Mouse (Mus musculus) MEL (cell line): Measurements from ENCODE around the gene Itgb1bp1. TPM values are rescaled to one million over a fixed set of nuclear protein-coding genes. Genes with fewer than 3 reads are reported as not detected.

ENCODE experiments used
- DNase-seq: peaks from one replicate; pipeline ENCODE4 v3.0.0; 2011; ENCODE audit warnings: low read depth, low spot score
- H3K27ac ChIP-seq: 2 replicates; pipeline ENCODE4 v1.5.1; 2012; ENCODE audit warnings: low read depth, mild to moderate bottlenecking, control low read depth, low read length, moderate library complexity; ENCODE audit not compliant: control insufficient read depth
- H3K27me3 ChIP-seq, 2 experiments: fragments of 150-350 bp in 1 of 2; sonication (generic) in 1 of 2; 2 replicates each; pipeline ENCODE4 v1.6.1; 2012; ENCODE audit warnings: low read length in 2 of 2, mild to moderate bottlenecking in 2 of 2, improper control_type of control experiment in 1 of 2, moderate library complexity in 1 of 2; ENCODE audit not compliant: insufficient read depth in 2 of 2, control insufficient read depth in 1 of 2
- H3K36me3 ChIP-seq, 2 experiments: 2 replicates each; pipeline ENCODE4 v1.6.1; 2012 to 2014; ENCODE audit warnings: low read length in 2 of 2, improper control_type of control experiment in 1 of 2, inconsistent platforms in 1 of 2, mild to moderate bottlenecking in 1 of 2; ENCODE audit not compliant: insufficient read depth in 2 of 2, control insufficient read depth in 1 of 2
- H3K4me1 ChIP-seq, 2 experiments: fragments of 150-350 bp in 1 of 2; sonication (generic) in 1 of 2; 2 replicates each; pipeline ENCODE4 v1.6.1; 2012; ENCODE audit warnings: low read length in 2 of 2, improper control_type of control experiment in 1 of 2, mild to moderate bottlenecking in 1 of 2; ENCODE audit not compliant: insufficient read depth in 2 of 2, control insufficient read depth in 1 of 2
- H3K4me3 ChIP-seq, 2 experiments: fragments of 150-350 bp in 1 of 2; sonication (generic) in 1 of 2; 2 replicates each; pipeline ENCODE4 v1.5.1; 2012; ENCODE audit warnings: low read depth in 2 of 2, low read length in 2 of 2, mild to moderate bottlenecking in 2 of 2, moderate library complexity in 2 of 2, control low read depth in 1 of 2, improper control_type of control experiment in 1 of 2; ENCODE audit not compliant: control insufficient read depth in 1 of 2, insufficient read depth in 1 of 2
- H3K79me2 ChIP-seq: 2 replicates; pipeline ENCODE4 v1.6.1; 2012; ENCODE audit warnings: mild to moderate bottlenecking, low read length, moderate library complexity; ENCODE audit not compliant: control insufficient read depth, poor library complexity, insufficient read depth
- H3K9ac ChIP-seq: 2 replicates; pipeline ENCODE4 v1.6.1; 2012; ENCODE audit warnings: low read depth, mild to moderate bottlenecking, control low read depth, low read length, moderate library complexity; ENCODE audit not compliant: control insufficient read depth, poor library complexity, severe bottlenecking
- H3K9me3 ChIP-seq: fragments of 150-350 bp; sonication (generic); replicated peaks from 2 replicates; pipeline ENCODE4 v1.6.1; 2012; ENCODE audit warnings: mild to moderate bottlenecking, low read length, improper control_type of control experiment, moderate library complexity; ENCODE audit not compliant: insufficient read depth
- CHD1 ChIP-seq: IDR thresholded peaks from 2 replicates; pipeline ENCODE4 v1.6.1; 2012; ENCODE audit warnings: low read depth, mild to moderate bottlenecking, inconsistent platforms, low read length, improper control_type of control experiment
- GABPA ChIP-seq: IDR thresholded peaks from 2 replicates; pipeline ENCODE4 v1.6.1; 2012; ENCODE audit warnings: low read depth, mild to moderate bottlenecking, inconsistent platforms, low read length, improper control_type of control experiment, moderate library complexity
- HCFC1 ChIP-seq: IDR thresholded peaks from 2 replicates; pipeline ENCODE4 v1.6.1; 2012; ENCODE audit warnings: low read depth, mild to moderate bottlenecking, inconsistent platforms, low read length, improper control_type of control experiment, moderate library complexity
- JUND ChIP-seq: IDR thresholded peaks from 2 replicates; pipeline ENCODE4 v1.6.1; 2011; ENCODE audit warnings: low read depth, mild to moderate bottlenecking, improper control_type of control experiment, low read length
- KAT2A ChIP-seq: conservative IDR thresholded peaks from 2 replicates; pipeline ENCODE4 v1.6.1; 2012; ENCODE audit warnings: low read depth, low read length, improper control_type of control experiment, inconsistent platforms
- MAFK ChIP-seq: IDR thresholded peaks from 2 replicates; pipeline ENCODE4 v1.6.1; 2011; ENCODE audit warnings: low read depth, mild to moderate bottlenecking, low read length, improper control_type of control experiment, borderline replicate concordance
- MAZ ChIP-seq: IDR thresholded peaks from 2 replicates; pipeline ENCODE4 v1.6.1; 2012; ENCODE audit warnings: low read depth, mild to moderate bottlenecking, inconsistent platforms, low read length, improper control_type of control experiment
- MEF2A ChIP-seq: IDR thresholded peaks from 2 replicates; pipeline ENCODE4 v1.6.1; 2014; ENCODE audit warnings: low read depth, mild to moderate bottlenecking, inconsistent platforms, low read length, improper control_type of control experiment; ENCODE audit not compliant: poor library complexity, insufficient replicate concordance, severe bottlenecking; ENCODE audit errors: extremely low read depth
- MYB ChIP-seq: IDR thresholded peaks from 2 replicates; pipeline ENCODE4 v1.6.1; 2011; ENCODE audit warnings: mild to moderate bottlenecking, low read depth, low read length, improper control_type of control experiment
- MYC ChIP-seq: IDR thresholded peaks from 2 replicates; pipeline ENCODE4 v1.6.1; 2011; ENCODE audit warnings: low read depth, mild to moderate bottlenecking, low read length, improper control_type of control experiment, moderate library complexity
- NRF1 ChIP-seq: IDR thresholded peaks from 2 replicates; pipeline ENCODE4 v1.6.1; 2014; ENCODE audit warnings: low read depth, mild to moderate bottlenecking, inconsistent platforms, low read length, improper control_type of control experiment, moderate library complexity; ENCODE audit not compliant: poor library complexity, insufficient read depth, severe bottlenecking
- POLR2A ChIP-seq, 2 experiments: IDR thresholded peaks; 2 replicates each; pipeline ENCODE4 v1.6.1; 2011 to 2012; ENCODE audit warnings: low read length in 2 of 2, mild to moderate bottlenecking in 2 of 2, control low read depth in 1 of 2, improper control_type of control experiment in 1 of 2, low read depth in 1 of 2, moderate library complexity in 1 of 2; ENCODE audit not compliant: control insufficient read depth in 1 of 2, insufficient read depth in 1 of 2, poor library complexity in 1 of 2
- POLR2AphosphoS5 ChIP-seq: IDR thresholded peaks from 2 replicates; pipeline ENCODE4 v1.6.1; 2012; ENCODE audit warnings: low read depth, borderline replicate concordance, mild to moderate bottlenecking, inconsistent platforms, low read length, moderate library complexity, mixed read lengths
- RAD21 ChIP-seq: IDR thresholded peaks from 2 replicates; pipeline ENCODE4 v1.6.1; 2011; ENCODE audit warnings: mild to moderate bottlenecking, low read depth, low read length, improper control_type of control experiment
- RCOR1 ChIP-seq: IDR thresholded peaks from 2 replicates; pipeline ENCODE4 v1.6.1; 2012; ENCODE audit warnings: low read depth, mild to moderate bottlenecking, inconsistent platforms, low read length, improper control_type of control experiment
- TAL1 ChIP-seq: IDR thresholded peaks from 2 replicates; pipeline ENCODE4 v1.6.1; 2012; ENCODE audit warnings: mild to moderate bottlenecking, inconsistent platforms, low read length, moderate library complexity, mixed read lengths
- TCF12 ChIP-seq: IDR thresholded peaks from 2 replicates; pipeline ENCODE4 v1.6.1; 2014; ENCODE audit warnings: low read depth, mild to moderate bottlenecking, inconsistent platforms, low read length, improper control_type of control experiment, moderate library complexity
- UBTF ChIP-seq: IDR thresholded peaks from 2 replicates; pipeline ENCODE4 v1.6.1; 2012; ENCODE audit warnings: low read depth, mild to moderate bottlenecking, inconsistent platforms, low read length, improper control_type of control experiment, moderate library complexity, borderline replicate concordance; ENCODE audit not compliant: insufficient read depth
- USF2 ChIP-seq, 2 experiments: IDR thresholded peaks; 2 replicates each; pipeline ENCODE4 v1.6.1; 2011 to 2012; ENCODE audit warnings: improper control_type of control experiment in 2 of 2, low read length in 2 of 2, borderline replicate concordance in 1 of 2, inconsistent platforms in 1 of 2, low read depth in 1 of 2, mild to moderate bottlenecking in 1 of 2; ENCODE audit not compliant: insufficient read depth in 1 of 2
- ZC3H11A ChIP-seq: IDR thresholded peaks from 2 replicates; pipeline ENCODE4 v1.6.1; 2012; ENCODE audit warnings: low read depth, mild to moderate bottlenecking, inconsistent platforms, low read length, improper control_type of control experiment
- ZNF384 ChIP-seq: IDR thresholded peaks from 2 replicates; pipeline ENCODE4 v1.6.1; 2012; ENCODE audit warnings: low read depth, mild to moderate bottlenecking, inconsistent platforms, low read length, improper control_type of control experiment
- polyA plus RNA-seq, 2 experiments: library from polyadenylated mRNA; stranded (reverse) in 1 of 2; unstranded in 1 of 2; fragments of >175 nt in 1 of 2; fragments of >200 nt in 1 of 2; gene quantifications; 2 replicates each; pipeline versions ENCODE4 v1.2.1 to v1.2.4; 2012; ENCODE audit warnings: low replicate concordance in 2 of 2, low read depth in 1 of 2; ENCODE audit not compliant: insufficient read length in 2 of 2, insufficient read depth in 1 of 2, missing spikeins in 1 of 2
- total RNA-seq: library from RNA; depleted of rRNA; stranded (reverse); fragments of 300-350 nt; gene quantifications from 2 replicates; pipeline ENCODE4 v1.2.3, GENCODE M21; 2012

Gene Itgb1bp1
- total and polyA plus RNA-seq, 3 experiments, result 22.0 to 41.3 TPM; not detected in 1

- Histone ChIP-seq H3K9me3 (no peaks in the 10 kb centered on the region), H3K27ac (no peak overlapping the region), H3K9ac (no peak overlapping the region), H3K4me3 (no peak overlapping the region), H3K79me2 (no peaks in the 10 kb centered on the region), H3K4me1 (peaks cover 0 to 4% of the 10 kb centered on the region in 2 experiments; a peak in 1 of 4 replicates), H3K36me3 (no peaks in the 10 kb centered on the region; a peak in 1 of 4 replicates), H3K27me3 (no peaks in the 10 kb centered on the region)
- TF ChIP-seq MYC (no peak), CHD1 (no peak), HCFC1 (no peak), MAZ (no peak), POLR2A (IDR thresholded peaks at IDR 0.05; ENCODE audit: control insufficient read depth in 1 of 2, insufficient read depth in 1 of 2, low read depth in 1 of 2, low read length in 2 of 2, poor library complexity in 1 of 2) (no peak), TCF12 (no peak), NRF1 (no peak), USF2 (IDR thresholded peaks at IDR 0.05; ENCODE audit: borderline replicate concordance in 1 of 2, insufficient read depth in 1 of 2, low read depth in 1 of 2, low read length in 2 of 2) (no peak), MAFK (no peak), RAD21 (no peak), JUND (no peak), ZC3H11A (no peak), ZNF384 (no peak), GABPA (no peak), TAL1 (no peak), MEF2A (no peak), MYB (no peak), UBTF (no peak)
- DNase-seq, result no peak
Measured at GRCm38 (mm10) chr12:21212876-21213275, 73.2 kb downstream of the Itgb1bp1 start.

DNA sequence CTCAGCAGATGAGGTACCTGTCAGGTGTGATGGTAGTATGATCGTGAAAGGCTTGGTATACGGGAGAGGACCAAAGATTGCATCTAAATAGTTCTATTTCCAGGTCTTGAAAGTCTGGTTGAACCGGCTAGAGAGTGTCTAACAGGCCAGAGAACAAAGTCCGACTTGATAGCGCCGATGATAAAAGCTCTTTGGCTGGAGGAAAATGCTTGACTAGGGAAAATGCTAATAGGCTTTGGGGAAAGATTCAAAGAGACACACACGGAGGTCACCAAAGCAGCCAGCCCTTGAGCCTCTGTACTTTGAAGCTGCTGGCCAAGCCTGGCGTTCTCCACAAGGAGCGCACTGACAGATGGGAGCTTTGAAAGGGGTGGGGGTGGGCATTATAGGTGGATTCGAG lies 76.8 kb downstream of the Itgb1bp1 start:
- peaks cover 0 to 12% of the 10 kb centered on the region in 2 experiments; a peak in 2 of 4 replicates for H3K36me3 ChIP-seq
- no peak overlapping the region for H3K9ac ChIP-seq
- H3K27ac ChIP-seq, result no peak overlapping the region
- no peaks in the 10 kb centered on the region for H3K27me3 ChIP-seq
- TF ChIP-seq JUND (no peak), MEF2A (no peak), TCF12 (no peak), POLR2AphosphoS5 (no peak), NRF1 (no peak), MAFK (no peak), RCOR1 (no peak), MAZ (no peak), GABPA (no peak), KAT2A (no peak)
- H3K9me3 ChIP-seq, result no peaks in the 10 kb centered on the region
- H3K4me3 ChIP-seq, result no peak overlapping the region
- H3K4me1 ChIP-seq, result peaks cover 7 to 24% of the 10 kb centered on the region in 2 experiments
- H3K79me2 ChIP-seq, result no peaks in the 10 kb centered on the region
- DNase-seq, result no peak
